ENCODE assay signal across 8 mouse cellular contexts in genomic region chr3:102733936-102734312, GRCm38 (mm10). TPM values are rescaled to one million over a fixed set of nuclear protein-coding genes. Genes with fewer than 3 reads are reported as not detected.
A peak's percentile ranks its signal among the peaks of the same experiment; 100 is the strongest.
DNase-seq lines count a peak whose midpoint lies in the region; ATAC-seq lines count a peak whose summit lies in the region.

No protein-coding gene starts in this region.

- no peak for DNase-seq in heart, postnatal 4 days
- DNase-seq in brain, adult 2 months (ENCODE audit: low read depth, low spot score) = peak; percentile 61
- no peak for DNase-seq in hindbrain, embryonic 11.5 days (ENCODE audit: low spot score)
- DNase-seq in midbrain, embryonic 10.5 days (ENCODE audit: low spot score) = no peak
- no peak for DNase-seq in retina, embryonic 14.5 days (ENCODE audit: low spot score)
- no peak for DNase-seq in urinary bladder, adult 2 months (ENCODE audit: low spot score)

- no peaks in the 10 kb centered on the region for H3K27me3 ChIP-seq in heart, embryonic 14.5 days (ENCODE audit: control insufficient read depth, insufficient read depth, low read length)
- H3K27me3 ChIP-seq in hindbrain, embryonic 11.5 days (ENCODE audit: control insufficient read depth, insufficient read depth, low read length) = peaks cover 4% of the 10 kb centered on the region; the same call in 1 of the 2 replicates
- peaks cover 43% of the 10 kb centered on the region for H3K27me3 ChIP-seq in midbrain, embryonic 10.5 days (ENCODE audit: low read depth, poor library complexity, severe bottlenecking)

- peak overlapping the region; percentile 96 to 97 for H3K27ac ChIP-seq in heart, embryonic 14.5 days (replicated peaks in 1 of 2; ENCODE audit: control insufficient read depth in 1 of 2, insufficient read depth in 1 of 2, low read depth in 2 of 2, low read length in 2 of 2)
- H3K27ac ChIP-seq in hindbrain, embryonic 11.5 days (ENCODE audit: low read depth, low read length) = no peak overlapping the region
- peak overlapping the region; percentile 88 for H3K27ac ChIP-seq in midbrain, embryonic 10.5 days (replicated peaks)

- peaks cover 12 to 37% of the 10 kb centered on the region in 2 experiments for H3K4me1 ChIP-seq in heart, embryonic 14.5 days (ENCODE audit: control insufficient read depth in 2 of 2, insufficient read depth in 2 of 2, low read length in 2 of 2)
- H3K4me1 ChIP-seq in hindbrain, embryonic 11.5 days (replicated peaks; ENCODE audit: control insufficient read depth, insufficient read depth, low read length) = no peaks in the 10 kb centered on the region; the same call in 1 of the 2 replicates
- H3K4me1 ChIP-seq in midbrain, embryonic 10.5 days = peaks cover 28% of the 10 kb centered on the region

- ATAC-seq in heart, embryonic 14.5 days (ENCODE audit: insufficient number of reproducible peaks, insufficient read depth, low FRiP score, low read depth) = no peak
- no peak for ATAC-seq in hindbrain, embryonic 11.5 days (ENCODE audit: low FRiP score)
- no peak for ATAC-seq in megakaryocyte progenitor cell, adult 5-6 weeks (replicated peaks; ENCODE audit: poor library complexity)

- H3K4me2 ChIP-seq in heart, embryonic 14.5 days (ENCODE audit: low read length) = peak overlapping the region; percentile 91
- H3K4me2 ChIP-seq in hindbrain, embryonic 11.5 days (replicated peaks; ENCODE audit: low read depth, low read length) = peak overlapping the region; percentile 59

- no peaks in the 10 kb centered on the region for H3K36me3 ChIP-seq in heart, embryonic 14.5 days (ENCODE audit: control insufficient read depth, insufficient read depth, low read length)
- no peaks in the 10 kb centered on the region for H3K36me3 ChIP-seq in hindbrain, embryonic 11.5 days (ENCODE audit: control insufficient read depth, insufficient read depth, low read length)
- no peaks in the 10 kb centered on the region for H3K36me3 ChIP-seq in midbrain, embryonic 10.5 days

- no peaks in the 10 kb centered on the region for H3K9me3 ChIP-seq in heart, embryonic 14.5 days (ENCODE audit: control insufficient read depth, low read length)
- no peaks in the 10 kb centered on the region for H3K9me3 ChIP-seq in hindbrain, embryonic 11.5 days (ENCODE audit: control insufficient read depth, low read length)
- H3K9me3 ChIP-seq in midbrain, embryonic 10.5 days (replicated peaks) = no peaks in the 10 kb centered on the region

- H3K9ac ChIP-seq in heart, embryonic 14.5 days (ENCODE audit: low read length) = peak overlapping the region; percentile 89
- peak overlapping the region; percentile 52; the same call in 1 of the 2 replicates for H3K9ac ChIP-seq in hindbrain, embryonic 11.5 days (ENCODE audit: low read depth, low read length)

- peak overlapping the region; percentile 90 for H3K4me3 ChIP-seq in heart, embryonic 14.5 days (ENCODE audit: control insufficient read depth in 1 of 2, insufficient read depth in 1 of 2, low read depth in 1 of 2, low read length in 2 of 2)
- H3K4me3 ChIP-seq in hindbrain, embryonic 11.5 days (ENCODE audit: low read depth, low read length) = peak overlapping the region; percentile 68
- peak overlapping the region; percentile 81 for H3K4me3 ChIP-seq in midbrain, embryonic 10.5 days

- 13% methylated on average over 6 of the region's 6 CpGs for WGBS in heart, embryonic 14.5 days
- 47% methylated on average over 6 of the region's 6 CpGs for WGBS in hindbrain, embryonic 11.5 days
- 45% methylated on average over 6 of the region's 6 CpGs for WGBS in midbrain, embryonic 10.5 days

RNA-seq across cellular contexts. Expression of gene Tspan2, which starts 0.4 kb away (rescaled TPM):
- 31.3 and 34.8 TPM in 2 replicates for polyA plus RNA-seq in heart, embryonic 14.5 days (2014; fragmentation: Nextera tagmentation; extraction: Ambion mirVana)
- total RNA-seq in heart, postnatal 4 days (2021) = 10 to 100 TPM; 49.5 to 50.6 TPM
- polyA plus RNA-seq in hindbrain, embryonic 11.5 days (2014; fragmentation: Nextera tagmentation; extraction: Ambion mirVana) = 9.5 and 9.7 TPM in 2 replicates
- 9.0 and 10.5 TPM in 2 replicates for polyA plus RNA-seq in midbrain, embryonic 10.5 days (2016; fragmentation: Nextera tagmentation; extraction: Ambion mirVana)
- 45.7 and 54.5 TPM in 2 replicates for total RNA-seq in megakaryocyte progenitor cell, adult 5-6 weeks (2015)
- total RNA-seq in megakaryocyte progenitor cell, adult 5-6 weeks (2017) = 17.8 and 22.1 TPM in 2 replicates
- 76.3 and 90.8 TPM in 2 replicates for polyA plus RNA-seq in urinary bladder, adult 2 months (2012; rRNA removed)

RNA-seq across cellular contexts. Expression of gene Tshb, which starts 48.6 kb away (rescaled TPM):
- 0.15 and 0.49 TPM in 2 replicates for polyA plus RNA-seq in heart, embryonic 14.5 days (2014; fragmentation: Nextera tagmentation; extraction: Ambion mirVana)
- total RNA-seq in heart, postnatal 4 days (2021) = not detected
- polyA plus RNA-seq in hindbrain, embryonic 11.5 days (2014; fragmentation: Nextera tagmentation; extraction: Ambion mirVana) = 0.18 and 0.23 TPM in 2 replicates
- polyA plus RNA-seq in midbrain, embryonic 10.5 days (2016; fragmentation: Nextera tagmentation; extraction: Ambion mirVana) = 0.09 and 0.12 TPM in 2 replicates
- not detected in 2 replicates for total RNA-seq in megakaryocyte progenitor cell, adult 5-6 weeks (2015)
- not detected in 2 replicates for total RNA-seq in megakaryocyte progenitor cell, adult 5-6 weeks (2017)
- not detected in 2 replicates for polyA plus RNA-seq in urinary bladder, adult 2 months (2012; rRNA removed)
